Comparison of ENCODE assay signal across 8 mouse cellular contexts in genomic region chr19:8871267-8872186, GRCm38 (mm10). TPM values are rescaled to one million over a fixed set of nuclear protein-coding genes. Genes with fewer than 3 reads are reported as not detected.
A peak's percentile ranks its signal among the peaks of the same experiment; 100 is the strongest.
DNase-seq lines count a peak whose midpoint lies in the region; ATAC-seq lines count a peak whose summit lies in the region.

TSS of gene Ubxn1 (plus strand) at chr19:8871496.

- peak; percentile 99 for ATAC-seq in megakaryocyte progenitor cell, adult 5-6 weeks (replicated peaks; ENCODE audit: poor library complexity)

- DNase-seq in adipocyte (ENCODE audit: low spot score): peak; percentile 99
- DNase-seq in embryo, embryonic 10 days (ENCODE audit: low spot score): peak; percentile 98
- peak; percentile 93 for DNase-seq in gastrocnemius, postnatal 10 days
- peak; percentile 97 for DNase-seq in induced T-regulatory cell, adult 2 months (ENCODE audit: low read depth)
- DNase-seq in left cerebral cortex, adult 9 months (ENCODE audit: low spot score in 2 of 2): peak; percentile 97 to 99
- DNase-seq in right cerebral cortex, postnatal 14 days: peak; percentile 93
- peak; percentile 96 to 98 for DNase-seq in urinary bladder, postnatal 36 days (ENCODE audit: low spot score in 2 of 2)

RNA-seq across cellular contexts. Expression of gene Ubxn1, which starts in this region (rescaled TPM):
- total RNA-seq in gastrocnemius, postnatal 10 days (2021): 100 to 1,000 TPM; 169 to 172 TPM
- 60.6 and 77.0 TPM in 2 replicates for total RNA-seq in megakaryocyte progenitor cell, adult 5-6 weeks (2015)
- 159 and 168 TPM in 2 replicates for total RNA-seq in megakaryocyte progenitor cell, adult 5-6 weeks (2017)

Comparison
In these comparisons a context has a peak if more than half of its experiments do, and no peak if none do; other contexts are left out.
1. Peak in every context shown above with its lines: DNase-seq and ATAC-seq.